In the genomic region with DNA sequence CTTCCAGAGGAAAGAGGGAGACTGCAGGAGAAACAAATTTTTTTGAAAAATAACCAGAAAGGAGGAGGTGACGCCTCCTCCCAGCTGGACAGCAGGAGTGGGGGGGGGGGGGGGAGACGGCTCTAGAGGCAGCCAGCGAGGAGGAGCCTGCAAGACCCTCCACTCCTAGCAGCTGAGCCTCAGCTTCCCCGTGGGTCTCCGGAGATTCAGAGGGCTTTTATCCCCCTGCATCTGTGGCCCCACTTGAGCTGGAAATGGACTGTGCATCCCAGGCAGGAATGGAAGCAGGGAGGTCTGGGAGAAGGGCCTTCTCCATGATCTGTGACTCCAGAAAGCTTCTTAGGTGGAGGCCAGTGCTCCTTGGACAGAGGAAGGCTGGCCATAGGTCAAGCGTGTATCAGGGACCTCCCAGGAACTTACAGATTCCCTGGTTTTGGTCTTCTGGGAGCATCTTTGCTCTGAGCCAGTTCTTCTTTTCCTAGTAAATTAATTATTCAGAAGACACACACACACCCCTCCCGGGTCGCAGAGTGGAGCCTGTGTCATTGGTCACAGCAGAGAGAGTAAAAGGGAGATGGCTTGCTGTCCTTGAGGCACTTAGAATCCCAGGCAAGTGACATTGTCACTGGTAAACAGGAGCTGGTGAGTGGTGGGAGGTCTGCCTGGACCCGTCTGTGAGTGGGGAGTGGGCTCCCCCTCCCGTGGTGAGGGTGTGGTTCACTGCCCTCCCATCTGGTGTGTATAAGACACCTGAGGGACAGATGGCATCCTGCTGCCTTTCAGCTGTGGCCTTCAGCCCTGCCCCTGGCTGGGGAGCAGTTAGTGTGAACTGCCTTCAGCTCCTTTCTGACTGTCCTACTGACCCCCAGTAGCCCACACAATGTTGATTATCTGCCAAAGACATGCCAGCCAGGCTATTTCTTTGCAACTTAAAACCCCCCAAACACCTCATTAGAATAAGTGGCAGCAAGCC, we compare ENCODE assay signal across 8 mouse cellular contexts. TPM values are rescaled to one million over a fixed set of nuclear protein-coding genes. Genes with fewer than 3 reads are reported as not detected.
DNase-seq lines count a peak whose midpoint lies in the region; ATAC-seq lines count a peak whose summit lies in the region.

No protein-coding gene starts in this region.

- H3K9me3 ChIP-seq in heart, embryonic 15.5 days (replicated peaks) = no peaks in the 10 kb centered on the region
- H3K9me3 ChIP-seq in forebrain, embryonic 13.5 days (replicated peaks) = no peaks in the 10 kb centered on the region
- H3K9me3 ChIP-seq in midbrain, embryonic 14.5 days (ENCODE audit: control insufficient read depth, low read length) = no peaks in the 10 kb centered on the region

- no peak for ATAC-seq in heart, embryonic 15.5 days (replicated peaks; ENCODE audit: insufficient number of reproducible peaks, insufficient read depth, low FRiP score, low read depth)
- peak; percentile 20 for ATAC-seq in forebrain, embryonic 13.5 days
- ATAC-seq in midbrain, embryonic 14.5 days (ENCODE audit: low FRiP score, low TSS enrichment) = peak; percentile 18; the same call in 1 of the 2 replicates

- peak overlapping the region; percentile 79; the same call in 1 of the 2 replicates for H3K4me2 ChIP-seq in heart, embryonic 15.5 days
- H3K4me2 ChIP-seq in forebrain, embryonic 13.5 days = peak overlapping the region; percentile 74
- peak overlapping the region; percentile 77 for H3K4me2 ChIP-seq in midbrain, embryonic 14.5 days (ENCODE audit: low read length)

- H3K27ac ChIP-seq in heart, embryonic 15.5 days = no peak overlapping the region
- H3K27ac ChIP-seq in forebrain, embryonic 13.5 days = peak overlapping the region; percentile 33; the same call in 1 of the 2 replicates
- H3K27ac ChIP-seq in midbrain, embryonic 14.5 days (replicated peaks; ENCODE audit: low read depth, low read length) = peak overlapping the region; percentile 76

- no peaks in the 10 kb centered on the region for H3K36me3 ChIP-seq in heart, embryonic 15.5 days
- no peaks in the 10 kb centered on the region for H3K36me3 ChIP-seq in forebrain, embryonic 13.5 days (ENCODE audit: poor library complexity, severe bottlenecking)
- H3K36me3 ChIP-seq in midbrain, embryonic 14.5 days (ENCODE audit: control insufficient read depth, insufficient read depth, low read length) = no peaks in the 10 kb centered on the region

- no peak overlapping the region for H3K9ac ChIP-seq in heart, embryonic 15.5 days
- peak overlapping the region; percentile 46 for H3K9ac ChIP-seq in forebrain, embryonic 13.5 days
- peak overlapping the region; percentile 65 for H3K9ac ChIP-seq in midbrain, embryonic 14.5 days (replicated peaks; ENCODE audit: low read length)

- H3K4me3 ChIP-seq in heart, embryonic 15.5 days = peak overlapping the region; percentile 45; the same call in 1 of the 2 replicates
- peak overlapping the region; percentile 38 for H3K4me3 ChIP-seq in forebrain, embryonic 13.5 days
- peak overlapping the region; percentile 51 for H3K4me3 ChIP-seq in midbrain, embryonic 14.5 days (replicated peaks; ENCODE audit: low read depth, low read length)

- H3K4me1 ChIP-seq in heart, embryonic 15.5 days (replicated peaks) = peaks cover 8% of the 10 kb centered on the region
- H3K4me1 ChIP-seq in forebrain, embryonic 13.5 days = peaks cover 66% of the 10 kb centered on the region
- H3K4me1 ChIP-seq in midbrain, embryonic 14.5 days (ENCODE audit: control insufficient read depth, insufficient read depth, low read length) = peaks cover 69% of the 10 kb centered on the region

- intact Hi-C loops in heart, postnatal 14 days (cut with DNase I) = no loop called here
- intact Hi-C loops in gastrocnemius, postnatal 36 days (cut with DNase I) = no loop called here

- 15% methylated on average over 9 of the region's 10 CpGs for WGBS in heart, embryonic 15.5 days
- WGBS in forebrain, embryonic 13.5 days = 14% methylated on average over 8 of the region's 10 CpGs
- 5% methylated on average over 8 of the region's 10 CpGs for WGBS in midbrain, embryonic 14.5 days

- no peak for DNase-seq in heart, postnatal 14 days
- DNase-seq in NIH3T3 (ENCODE audit: low read depth) = peak; percentile 43
- DNase-seq in midbrain, embryonic 14.5 days = peak; percentile 65
- DNase-seq in gastrocnemius, postnatal 36 days = no peak
- no peak for DNase-seq in urinary bladder, postnatal 36 days (ENCODE audit: low spot score in 2 of 2)
- no peak for DNase-seq in gastrocnemius, adult 8-10 months (ENCODE audit: low spot score in 2 of 2)

- H3K27me3 ChIP-seq in heart, embryonic 15.5 days = peaks cover 59% of the 10 kb centered on the region
- peaks cover 26% of the 10 kb centered on the region for H3K27me3 ChIP-seq in forebrain, embryonic 13.5 days
- H3K27me3 ChIP-seq in midbrain, embryonic 14.5 days (ENCODE audit: control insufficient read depth, insufficient read depth, low read length) = no peaks in the 10 kb centered on the region

RNA-seq across cellular contexts. Expression of a gene that starts 1.0 kb away (rescaled TPM):
- 0.34 and 1.2 TPM in 2 replicates for polyA plus RNA-seq in heart, embryonic 15.5 days (2015; fragmentation: Nextera tagmentation; extraction: Ambion mirVana)
- total RNA-seq in heart, postnatal 14 days (2021) = under 1 TPM; 0.36 to 0.95 TPM
- 18.5 and 37.1 TPM in 2 replicates for polyA plus RNA-seq in forebrain, embryonic 13.5 days (2015; fragmentation: Nextera tagmentation; extraction: Ambion mirVana)
- 44.9 and 48.9 TPM in 2 replicates for polyA plus RNA-seq in midbrain, embryonic 14.5 days (2014; fragmentation: Nextera tagmentation; extraction: Ambion mirVana)
- total RNA-seq in gastrocnemius, postnatal 36 days (2021) = under 1 TPM in 1 of 2 experiments, not detected in 1; 0.20 TPM
- total RNA-seq in gastrocnemius, adult 8-10 months (2022) = under 1 TPM in 1 of 4 experiments, not detected in 3; 0.10 TPM

Comparison
In these comparisons a context has a peak if more than half of its experiments do, and no peak if none do; other contexts are left out.
1. DNase-seq: peak in NIH3T3 (single experiment) and midbrain, embryonic 14.5 days (single experiment); none in heart, postnatal 14 days (0 of 2), gastrocnemius, postnatal 36 days (0 of 2), urinary bladder, postnatal 36 days (0 of 2) and gastrocnemius, adult 8-10 months (0 of 2).
2. Peak in every context shown above with its lines, with median percentiles within 50 percentile points of each other: H3K4me2 ChIP-seq and H3K4me3 ChIP-seq.